Mouse (Mus musculus) ES-E14 (cell line): ENCODE data around the gene 4930470P17Rik. TPM values are rescaled to one million over a fixed set of nuclear protein-coding genes. Genes with fewer than 3 reads are reported as not detected.

Source experiments
- DNase-seq: peaks from one replicate; pipeline ENCODE4 v3.0.0-alpha.2; 2013; ENCODE audit warnings: low read depth, low spot score
- H3K27ac ChIP-seq: 2 replicates; pipeline ENCODE4 v1.5.1; 2012; ENCODE audit warnings: low read depth, mild to moderate bottlenecking, low read length, moderate library complexity, mixed read lengths; ENCODE audit not compliant: poor library complexity, insufficient read depth, severe bottlenecking
- H3K36me3 ChIP-seq: 2 replicates; pipeline ENCODE4 v1.6.1; 2012; ENCODE audit warnings: mild to moderate bottlenecking, low read length, moderate library complexity, mixed read lengths; ENCODE audit not compliant: control insufficient read depth, poor library complexity, insufficient read depth, severe bottlenecking
- H3K4me1 ChIP-seq, 2 experiments: fragments of 150-350 bp in 1 of 2; sonication (generic) in 1 of 2; 2 replicates each; pipeline ENCODE4 v1.6.1; 2012; ENCODE audit warnings: low read length in 2 of 2, mild to moderate bottlenecking in 1 of 2, mixed read lengths in 1 of 2; ENCODE audit not compliant: control insufficient read depth in 2 of 2, insufficient read depth in 2 of 2, poor library complexity in 1 of 2
- H3K4me3 ChIP-seq, 2 experiments: fragments of 150-350 bp in 1 of 2; sonication (generic) in 1 of 2; 2 replicates each; pipeline ENCODE4 v1.5.1; 2012; ENCODE audit warnings: low read length in 2 of 2, low read depth in 1 of 2, mild to moderate bottlenecking in 1 of 2, mixed read lengths in 1 of 2; ENCODE audit not compliant: insufficient read depth in 1 of 2, poor library complexity in 1 of 2, severe bottlenecking in 1 of 2
- H3K9ac ChIP-seq: 2 replicates; pipeline ENCODE4 v1.6.1; 2012; ENCODE audit warnings: low read depth, mild to moderate bottlenecking, low read length, mixed read lengths; ENCODE audit not compliant: poor library complexity, insufficient read depth, severe bottlenecking
- H3K9me3 ChIP-seq: fragments of 150-350 bp; sonication (generic); 2 replicates; pipeline ENCODE4 v1.6.1; 2012; ENCODE audit warnings: low read depth, mild to moderate bottlenecking, low read length; ENCODE audit not compliant: control insufficient read depth, insufficient read depth
- CHD2 ChIP-seq: IDR thresholded peaks from 2 replicates; pipeline ENCODE4 v1.6.1; 2014; ENCODE audit warnings: mild to moderate bottlenecking, low read depth, low read length, inconsistent platforms
- HCFC1 ChIP-seq: IDR thresholded peaks from 2 replicates; pipeline ENCODE4 v1.6.1; 2012; ENCODE audit warnings: low read length, inconsistent platforms, borderline replicate concordance; ENCODE audit not compliant: insufficient read depth
- MAFK ChIP-seq: IDR thresholded peaks from 2 replicates; pipeline ENCODE4 v1.6.1; 2014; ENCODE audit warnings: mild to moderate bottlenecking, low read depth, low read length, inconsistent platforms; ENCODE audit not compliant: insufficient read depth
- ZC3H11A ChIP-seq: IDR thresholded peaks from 2 replicates; pipeline ENCODE4 v1.6.1; 2012; ENCODE audit warnings: low read depth, mild to moderate bottlenecking, inconsistent platforms, low read length, borderline replicate concordance
- ZNF384 ChIP-seq: IDR thresholded peaks from 2 replicates; pipeline ENCODE4 v1.6.1; 2012; ENCODE audit warnings: low read depth, low read length, inconsistent platforms
- in situ Hi-C, 2 experiments: fragments of 600-800 bp; cut with MboI; formaldehyde crosslinking; loops; one replicate each; pipeline ENCODE4 v1.15.1; 2025; ENCODE audit warnings: low sequenced_read_pairs in 2 of 2, inconsistent platforms in 1 of 2; ENCODE audit not compliant: unreplicated experiment in 2 of 2
- total RNA-seq: library from RNA; depleted of rRNA; stranded (reverse); fragments of 300-350 nt; gene quantifications from 2 replicates; pipeline ENCODE4 v1.2.3, GENCODE M21; 2012; rRNA removed

Gene 4930470P17Rik
- total RNA-seq, result not detected in 2 replicates

- Histone ChIP-seq H3K9ac (no peak within 1 kb of the TSS), H3K4me3 (peak within 1 kb of the TSS in 1 of 2 experiments; percentile 43; a peak in 2 of 4 replicates), H3K9me3 (no peaks in the 10 kb centered on the region), H3K27ac (no peak within 1 kb of the TSS), H3K4me1 (peaks cover 0 to 3% of the 10 kb centered on the region in 2 experiments; a peak in 1 of 4 replicates), H3K36me3 (no peaks in the 10 kb centered on the region)
- in situ Hi-C loops, result loop anchor here in 1 of 2 experiments (10.0 kb wide), 1 partner anchor 273 kb away; no protein-coding TSS in a partner anchor
- no peak for TF ChIP-seq ZC3H11A
- no peak for TF ChIP-seq CHD2
- TF ChIP-seq ZNF384, result no peak
- TF ChIP-seq HCFC1, result no peak
- TF ChIP-seq MAFK, result no peak
- no peak for DNase-seq
Observed at GRCm38 (mm10) chr2:170601917-170602316, at the start of gene 4930470P17Rik. 4930470P17Rik (minus strand) TSS chr2:170602017.

GRCm38 (mm10) chr2:170651483-170651882 is 49.7 kb upstream of the 4930470P17Rik start:
- H3K9me3 ChIP-seq, result no peaks in the 10 kb centered on the region
- no peaks in the 10 kb centered on the region for H3K36me3 ChIP-seq
- in situ Hi-C loops, result no loop called here
- DNase-seq, result no peak
- TF ChIP-seq ZNF384, result no peak
- no peak for TF ChIP-seq MAFK
- TF ChIP-seq HCFC1, result no peak
- no peak for TF ChIP-seq CHD2
- no peak for TF ChIP-seq ZC3H11A
- no peak overlapping the region for H3K27ac ChIP-seq
- H3K4me3 ChIP-seq, result no peak overlapping the region
- 0 out of 4 replicates have a peak, but pooled peaks cover 0 to 2% of the 10 kb centered on the region in 2 experiments for H3K4me1 ChIP-seq
- no peak overlapping the region for H3K9ac ChIP-seq

DNA sequence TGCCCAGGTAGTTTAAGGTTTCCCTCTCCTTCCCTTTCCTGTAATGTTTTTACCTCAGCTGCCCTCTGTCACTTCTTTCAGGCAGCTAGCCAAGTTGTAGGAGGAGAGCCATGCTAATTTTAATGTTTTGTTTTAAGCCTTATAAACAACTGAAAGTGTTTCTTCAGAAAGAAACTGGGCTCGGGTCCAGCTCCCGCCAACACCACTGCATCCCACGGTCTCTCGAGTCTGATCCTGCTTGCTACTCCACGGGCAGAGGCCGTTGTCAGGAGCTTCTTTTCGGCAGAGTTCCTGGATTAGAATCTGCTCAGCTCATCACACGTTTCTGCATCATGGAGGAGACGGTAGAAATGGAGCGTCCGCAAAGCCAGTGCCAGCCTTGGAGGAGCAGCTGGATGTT is 46.7 kb upstream of the 4930470P17Rik start:
- H3K9me3 ChIP-seq, result no peaks in the 10 kb centered on the region
- DNase-seq, result no peak
- TF ChIP-seq ZNF384, result no peak
- no peak for TF ChIP-seq CHD2
- TF ChIP-seq MAFK, result no peak
- no peak for TF ChIP-seq HCFC1
- no peak for TF ChIP-seq ZC3H11A
- no peak overlapping the region for H3K27ac ChIP-seq
- no peak overlapping the region for H3K9ac ChIP-seq
- in situ Hi-C loops, result no loop called here
- no peaks in the 10 kb centered on the region for H3K36me3 ChIP-seq
- H3K4me3 ChIP-seq, result no peak overlapping the region
- peaks cover 0 to 2% of the 10 kb centered on the region in 2 experiments; a peak in 1 of 4 replicates for H3K4me1 ChIP-seq

DNA sequence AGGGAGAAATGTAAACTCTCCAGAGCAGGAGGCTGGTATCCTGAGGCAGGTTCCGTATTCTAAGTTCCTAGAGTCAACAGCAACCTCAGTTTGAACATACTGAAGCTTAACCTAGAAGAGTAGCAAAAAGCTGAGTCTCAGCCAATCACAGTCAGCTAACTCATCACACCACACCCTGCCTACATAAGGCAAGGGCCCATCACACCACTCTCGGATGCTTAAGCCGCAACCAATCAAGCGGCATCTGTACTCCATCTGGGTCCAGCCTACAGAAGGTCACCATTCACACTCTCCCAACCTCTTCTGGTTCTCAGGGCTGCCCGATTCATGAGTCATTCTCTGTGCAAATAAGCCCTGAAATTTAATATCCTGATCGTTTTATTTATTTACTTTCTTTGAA is 44.4 kb upstream of the 4930470P17Rik start:
- Histone ChIP-seq H3K36me3 (no peaks in the 10 kb centered on the region), H3K27ac (no peak overlapping the region), H3K4me3 (no peak overlapping the region), H3K9ac (no peak overlapping the region), H3K9me3 (no peaks in the 10 kb centered on the region), H3K4me1 (peaks cover 2 to 4% of the 10 kb centered on the region in 2 experiments; a peak in 1 of 4 replicates)
- DNase-seq, result no peak
- TF ChIP-seq CHD2, result no peak
- TF ChIP-seq HCFC1, result no peak
- TF ChIP-seq MAFK, result no peak
- TF ChIP-seq ZC3H11A, result no peak
- TF ChIP-seq ZNF384, result no peak
- in situ Hi-C loops, result no loop called here
